Mouse (Mus musculus) layer of hippocampus, adult 2 months (tissue): ENCODE data around the gene Trp73. TPM values are rescaled to one million over a fixed set of nuclear protein-coding genes. Genes with fewer than 3 reads are reported as not detected.

Source experiments
- DNase-seq, 2 experiments: peaks; one replicate each; pipeline ENCODE4 v3.0.0; 2022; ENCODE audit warnings: low spot score in 2 of 2
- H3K27ac ChIP-seq: fragments of 200-600 bp; 2 replicates; pipeline ENCODE4 v1.8.1; 2022
- H3K4me3 ChIP-seq: fragments of 200-600 bp; 2 replicates; pipeline ENCODE4 v1.8.1; 2022; ENCODE audit warnings: mild to moderate bottlenecking
- CTCF ChIP-seq: fragments of 200-600 bp; conservative IDR thresholded peaks from 2 replicates; pipeline ENCODE4 v1.8.1; 2022; ENCODE audit warnings: antibody characterized with exemption, mild to moderate bottlenecking, moderate library complexity
- total RNA-seq, 2 experiments: library from RNA; stranded (reverse); gene quantifications; 2 replicates each; pipeline ENCODE4 v1.2.3; 2021

The Trp73 gene
- total RNA-seq, 2 experiments from 2014 or later = 3.3 to 3.6 TPM

DNA sequence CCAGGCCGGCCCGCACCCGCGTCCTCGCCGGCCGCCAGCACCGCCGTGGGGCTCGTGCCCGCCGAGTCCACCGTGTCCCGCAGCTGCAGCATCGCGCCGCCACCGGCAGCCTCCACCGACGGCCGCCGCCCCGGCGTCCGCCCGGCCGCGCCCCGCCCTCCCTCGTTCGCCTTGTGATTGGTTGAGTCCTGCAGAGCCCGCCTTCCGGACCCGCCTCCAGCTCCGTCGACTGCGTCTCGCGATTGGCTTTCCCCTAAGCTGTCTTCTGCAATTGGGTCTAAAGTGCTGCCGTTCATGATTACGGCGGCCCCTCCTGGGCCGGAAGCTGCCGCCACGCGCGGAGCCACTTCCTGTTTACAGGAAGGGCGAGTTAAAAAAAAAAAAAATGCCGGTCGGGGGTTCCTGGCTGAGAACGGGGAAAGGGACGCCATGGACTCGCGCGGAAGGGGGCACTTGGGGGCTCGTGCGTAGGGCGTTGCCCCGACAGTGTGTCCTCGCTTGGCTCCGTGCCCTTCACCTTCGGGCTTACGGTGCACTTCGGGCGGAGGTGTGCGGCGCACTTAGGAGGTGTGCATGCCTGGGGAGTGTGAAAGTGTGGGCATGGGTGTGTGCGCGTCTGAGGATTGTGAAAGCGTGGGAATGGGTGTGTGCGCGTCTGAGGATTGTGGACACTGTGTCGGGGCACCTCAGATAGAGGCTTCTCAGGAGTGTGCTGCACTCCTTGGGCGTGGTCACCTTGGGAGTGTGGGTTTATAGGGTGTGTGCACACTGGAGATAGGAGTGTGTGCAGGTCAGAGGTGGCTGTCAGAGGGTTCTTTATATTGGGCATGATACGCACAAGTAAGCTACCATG is 20.8 kb upstream of the Trp73 start, which contains the start of gene Tprgl:
Tprgl (minus strand) TSS at position 129 of the 853 bp plus-strand sequence.
- peak; percentile 97 for DNase-seq
- no peak for TF ChIP-seq CTCF
- peak within 1 kb of the TSS; percentile 85 for H3K4me3 ChIP-seq
- peak within 1 kb of the TSS; percentile 96 for H3K27ac ChIP-seq

GRCm38 (mm10) chr4:154159961-154160537 is 20.0 kb upstream of the Trp73 start:
- Histone ChIP-seq H3K27ac (peak overlapping the region; percentile 93), H3K4me3 (peak overlapping the region; percentile 85)
- no peak for TF ChIP-seq CTCF
- DNase-seq = peak in 1 of 2 experiments; percentile 23

GRCm38 (mm10) chr4:154159002-154159401 is 19.0 kb upstream of the Trp73 start:
- DNase-seq = peak; percentile 72 to 89
- H3K4me3 ChIP-seq = peak overlapping the region; percentile 85
- peak; percentile 100 for TF ChIP-seq CTCF
- H3K27ac ChIP-seq = peak overlapping the region; percentile 93; the same call in 1 of the 2 replicates

- no peak for TF ChIP-seq CTCF
- DNase-seq = no peak
- Histone ChIP-seq H3K27ac (peak overlapping the region; percentile 56; the same call in 1 of the 2 replicates), H3K4me3 (no peak overlapping the region)
Measured at GRCm38 (mm10) chr4:154157970-154158662, 18.1 kb upstream of the Trp73 start.

DNA sequence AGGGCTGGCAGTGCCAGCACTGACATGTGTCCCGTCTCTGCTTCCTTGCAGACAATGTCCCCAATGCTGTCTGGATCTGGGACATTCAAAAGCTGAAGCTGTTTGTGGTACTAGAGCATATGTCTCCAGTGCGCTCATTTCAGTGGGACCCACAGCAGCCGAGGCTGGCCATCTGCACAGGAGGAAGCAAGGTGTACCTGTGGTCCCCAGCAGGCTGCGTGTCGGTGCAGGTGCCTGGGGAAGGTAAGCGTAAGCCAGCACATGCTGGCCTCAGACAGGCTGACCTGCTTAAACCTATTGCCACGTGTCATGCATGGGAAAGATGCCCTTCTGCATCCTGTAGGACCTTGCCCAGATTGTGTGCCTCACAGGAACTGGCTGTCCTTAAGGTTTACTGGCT is 16.0 kb upstream of the Trp73 start:
- DNase-seq = no peak
- Histone ChIP-seq H3K27ac (no peak overlapping the region; the same call in 1 of the 2 replicates), H3K4me3 (no peak overlapping the region)
- no peak for TF ChIP-seq CTCF

DNA sequence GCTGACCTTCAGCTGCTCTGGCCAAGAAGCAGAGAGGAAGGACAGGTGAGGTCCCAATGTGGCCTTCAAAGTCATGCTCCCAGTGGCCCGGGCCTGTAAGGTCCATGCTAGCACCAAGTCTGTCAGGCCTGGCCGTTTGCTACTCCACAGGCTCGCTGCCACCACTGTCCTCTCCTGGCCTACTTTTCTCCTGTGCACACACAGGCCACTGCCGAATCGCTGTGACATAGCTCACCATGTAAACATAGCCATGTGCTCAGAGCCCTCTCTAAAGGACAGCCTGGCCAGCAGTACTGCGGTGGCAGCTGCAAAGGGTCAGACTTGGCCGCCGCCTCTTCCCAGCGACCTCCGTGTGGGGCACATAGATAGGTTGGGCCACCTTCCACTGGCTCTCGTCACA is 14.1 kb upstream of the Trp73 start:
- H3K27ac ChIP-seq = no peak overlapping the region
- DNase-seq = no peak
- no peak overlapping the region for H3K4me3 ChIP-seq
- TF ChIP-seq CTCF = no peak

GRCm38 (mm10) chr4:154146342-154146741 is 6.3 kb upstream of the Trp73 start:
- TF ChIP-seq CTCF = no peak
- no peak overlapping the region for H3K4me3 ChIP-seq
- H3K27ac ChIP-seq = peak overlapping the region; percentile 51; the same call in 1 of the 2 replicates
- no peak for DNase-seq

DNA sequence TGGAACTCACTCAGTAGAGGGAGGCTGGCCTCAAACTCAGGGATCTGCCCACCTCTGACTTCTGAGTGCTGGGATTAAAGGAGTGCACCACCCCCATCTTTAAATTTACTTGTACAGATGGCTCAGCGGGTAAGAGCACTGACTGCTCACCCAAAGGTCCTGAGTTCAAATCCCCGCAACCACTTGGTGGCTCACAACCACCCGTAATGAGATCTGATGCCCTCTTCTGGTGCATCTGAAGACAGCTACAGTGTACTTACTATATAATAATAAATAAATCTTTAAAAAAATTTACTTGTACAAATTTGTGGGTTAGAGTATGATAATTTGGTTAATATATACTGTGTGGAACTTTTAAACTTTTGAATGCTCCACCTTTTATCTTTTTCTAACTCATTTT is 4.7 kb upstream of the Trp73 start:
- TF ChIP-seq CTCF = peak; percentile 53

DNA sequence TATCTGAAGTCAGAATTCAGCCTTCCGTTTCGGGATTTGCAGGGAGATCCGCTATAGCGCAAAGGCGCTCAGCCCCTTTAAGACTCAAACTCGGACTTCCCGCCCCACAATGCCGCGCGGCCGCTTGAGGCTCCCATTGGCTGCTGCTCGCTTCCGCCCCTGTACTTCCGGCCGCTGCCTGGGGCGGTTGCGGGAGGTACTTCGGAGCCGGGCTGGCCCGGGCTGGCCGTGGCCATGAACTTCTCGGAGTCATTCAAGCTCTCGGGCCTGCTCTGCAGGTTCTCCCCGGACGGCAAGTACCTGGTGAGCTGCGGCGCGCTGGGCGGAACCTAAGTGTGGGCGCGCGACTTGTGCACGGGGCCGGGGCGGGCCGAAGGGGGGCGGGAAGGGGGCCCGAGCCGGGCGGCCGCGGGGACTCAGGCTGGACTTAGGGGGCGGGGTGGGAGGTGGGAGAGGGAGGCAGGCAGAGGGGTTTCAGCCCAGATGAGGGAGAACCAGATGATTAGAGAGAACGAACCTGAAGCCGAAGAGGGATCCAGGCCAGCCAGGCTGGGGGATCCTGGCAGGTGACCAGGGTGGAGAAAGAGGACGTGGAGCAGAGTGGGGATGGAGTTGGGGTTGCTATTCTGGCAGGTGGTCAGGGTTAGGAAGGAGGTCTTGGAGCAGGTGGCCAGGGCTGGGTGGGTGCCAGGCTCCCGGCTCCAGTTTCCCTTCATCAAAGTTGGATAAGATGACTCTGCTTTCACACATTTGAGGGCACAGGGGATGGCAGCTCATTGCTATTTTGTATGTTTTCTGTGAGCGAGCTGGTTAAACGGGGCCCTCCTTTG is 2.4 kb upstream of the Trp73 start, which contains the start of gene Wrap73:
Wrap73 (plus strand) TSS at position 162 of the 830 bp plus-strand sequence.
- H3K27ac ChIP-seq = peak within 1 kb of the TSS; percentile 92
- TF ChIP-seq CTCF = peak; percentile 56
- DNase-seq = peak; percentile 86 to 90
- H3K4me3 ChIP-seq = peak within 1 kb of the TSS; percentile 67

More for the DNA sequence above, 4.7 kb upstream of the Trp73 start:
- no peak for DNase-seq
- Histone ChIP-seq H3K4me3 (no peak overlapping the region), H3K27ac (no peak overlapping the region)

- no peak overlapping the region; the same call in 1 of the 2 replicates for H3K4me3 ChIP-seq
- DNase-seq = no peak
- H3K27ac ChIP-seq = no peak overlapping the region
- no peak for TF ChIP-seq CTCF
Measured at GRCm38 (mm10) chr4:154141009-154141867, 1.2 kb upstream of the Trp73 start.
